Mouse (Mus musculus): ENCODE results near the gene Dctd.

Dctd gene

GRCm38 (mm10) chr8:48098792-48099191 lies at the start of gene Dctd:
Gene Dctd, plus strand, starts transcription at chr8:48099092.
- no peak for DNase-seq

DNA sequence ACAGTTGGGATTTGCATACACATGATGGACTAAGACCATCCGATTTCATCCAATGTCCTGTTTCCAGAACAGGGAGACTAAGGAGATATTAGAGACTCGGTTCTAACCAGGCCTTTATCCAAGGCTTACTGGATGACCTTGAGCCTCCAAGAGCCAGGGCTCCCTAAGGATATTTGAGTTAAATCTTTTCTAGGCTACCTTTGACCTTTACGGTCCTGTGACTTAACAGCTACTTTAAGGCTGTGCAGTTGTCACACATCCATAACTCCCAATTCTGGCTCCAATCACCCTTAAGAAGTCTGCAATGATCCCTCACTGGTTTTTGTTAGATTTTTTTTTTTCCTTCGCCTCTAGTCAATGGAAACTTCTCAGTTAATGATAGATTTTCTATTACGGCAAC lies 45.3 kb upstream of the Dctd start:
- DNase-seq: no peak

- DNase-seq: peak; percentile 18
Observed at GRCm38 (mm10) chr8:48063526-48064072, 35.3 kb upstream of the Dctd start.

DNA sequence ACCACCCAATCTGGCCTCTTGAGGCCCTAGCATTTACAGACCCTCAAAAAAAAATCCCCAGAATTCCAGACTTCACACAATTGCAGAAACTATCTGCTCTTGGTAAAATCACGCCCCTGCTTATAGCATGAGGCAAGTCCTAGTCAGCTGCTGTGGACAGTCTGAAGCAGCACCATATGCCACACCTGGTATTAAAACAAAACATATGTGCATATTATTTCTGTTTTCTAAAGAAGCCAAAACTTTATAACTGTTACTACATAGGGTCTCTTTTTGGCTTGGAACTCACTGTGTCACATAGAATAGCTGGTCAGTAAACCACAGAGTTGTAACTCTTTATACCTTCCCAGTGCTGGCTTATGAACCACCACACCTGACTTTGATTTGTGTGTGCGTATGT lies 24.7 kb upstream of the Dctd start:
- no peak for DNase-seq

DNA sequence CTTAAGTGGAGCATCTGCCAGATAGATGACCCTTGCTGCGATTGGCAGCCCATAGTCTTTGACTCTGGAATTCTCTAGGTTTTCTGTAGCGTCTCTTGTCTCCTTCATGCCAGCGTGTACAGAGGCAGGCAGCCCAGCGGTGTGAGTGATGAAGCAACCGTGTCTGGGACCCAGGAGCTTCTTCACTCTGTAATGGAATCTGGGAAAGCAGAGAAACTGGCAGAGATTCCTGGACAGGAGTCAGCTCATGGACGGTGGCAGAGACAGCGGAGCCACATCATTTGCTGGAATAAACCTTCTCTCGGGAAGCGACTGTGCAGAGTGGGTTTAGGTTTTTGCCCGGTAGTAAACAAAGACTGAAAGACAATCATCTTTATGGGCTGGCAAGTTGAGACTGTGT lies 16.5 kb upstream of the Dctd start:
- no peak for DNase-seq

DNA sequence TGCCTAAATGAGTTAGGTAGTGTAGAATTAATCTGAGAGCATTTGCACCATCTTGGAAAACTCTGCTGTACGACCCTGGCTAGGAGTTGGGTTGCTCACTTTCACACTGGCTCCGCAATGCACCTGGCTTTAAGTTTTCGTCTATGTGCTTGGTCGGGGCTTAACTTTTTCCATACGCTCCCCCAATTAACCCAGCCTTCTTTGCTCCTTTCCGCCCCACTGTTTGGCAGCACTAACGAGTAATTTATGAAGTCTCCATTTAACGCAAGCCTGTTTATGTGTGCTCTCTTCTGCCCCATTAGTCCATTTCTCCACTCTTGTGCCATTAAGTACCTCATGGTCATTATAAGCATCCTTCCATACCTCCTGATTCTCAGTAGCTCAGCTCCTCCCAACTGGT lies 8.2 kb upstream of the Dctd start:
- DNase-seq: no peak

DNA sequence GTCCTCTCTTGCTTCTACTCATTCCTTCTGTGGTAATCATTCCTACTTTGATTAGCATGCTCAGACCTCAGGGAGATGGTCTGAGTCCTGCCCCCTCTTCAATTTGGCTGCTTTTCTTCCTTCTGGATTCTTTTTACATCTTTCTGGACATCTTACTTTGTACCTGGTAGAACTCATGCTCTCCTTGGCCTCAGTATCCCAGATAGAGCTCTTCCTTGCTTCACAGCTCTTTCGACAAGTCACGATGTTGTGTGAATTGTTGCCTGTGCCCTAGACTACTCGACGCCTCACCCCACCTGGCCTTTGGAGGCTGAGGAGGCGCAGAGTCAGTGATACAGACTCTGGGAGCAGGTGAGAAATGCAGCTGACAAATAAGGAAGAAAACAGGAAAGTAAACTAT lies 3.5 kb upstream of the Dctd start:
- no peak for DNase-seq

DNA sequence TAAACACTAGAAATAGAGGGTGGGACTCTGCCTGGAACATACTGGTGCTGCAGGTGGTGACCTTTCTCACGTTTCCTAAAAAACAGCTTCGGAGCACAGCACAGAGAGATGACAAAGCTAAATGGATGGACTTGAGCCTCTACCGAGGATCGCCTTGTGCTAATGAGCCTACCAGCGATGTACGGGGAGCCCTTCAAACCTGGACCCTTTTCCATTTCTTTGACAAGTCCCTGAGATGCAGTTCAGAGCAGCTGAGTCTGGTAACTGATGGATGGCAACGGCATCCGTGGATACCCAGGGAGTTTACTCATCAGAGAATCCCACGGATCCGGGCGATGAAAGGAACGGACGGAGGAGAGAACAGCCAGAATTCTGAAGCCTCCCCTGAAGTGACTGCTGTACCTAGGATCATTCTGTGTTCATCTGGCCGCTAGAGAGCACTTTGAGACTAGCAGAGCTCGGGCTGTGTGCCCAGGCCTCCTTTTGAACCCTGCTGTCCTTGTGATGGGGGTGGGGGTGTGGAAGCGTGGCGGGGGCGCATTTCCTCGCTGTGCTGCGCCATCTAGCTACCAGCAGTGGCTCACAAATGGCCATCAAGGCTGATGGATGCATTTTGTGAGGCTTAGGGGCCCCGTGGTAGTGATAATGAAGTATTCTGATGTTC lies 1.6 kb upstream of the Dctd start:
- DNase-seq: peak; percentile 76

DNA sequence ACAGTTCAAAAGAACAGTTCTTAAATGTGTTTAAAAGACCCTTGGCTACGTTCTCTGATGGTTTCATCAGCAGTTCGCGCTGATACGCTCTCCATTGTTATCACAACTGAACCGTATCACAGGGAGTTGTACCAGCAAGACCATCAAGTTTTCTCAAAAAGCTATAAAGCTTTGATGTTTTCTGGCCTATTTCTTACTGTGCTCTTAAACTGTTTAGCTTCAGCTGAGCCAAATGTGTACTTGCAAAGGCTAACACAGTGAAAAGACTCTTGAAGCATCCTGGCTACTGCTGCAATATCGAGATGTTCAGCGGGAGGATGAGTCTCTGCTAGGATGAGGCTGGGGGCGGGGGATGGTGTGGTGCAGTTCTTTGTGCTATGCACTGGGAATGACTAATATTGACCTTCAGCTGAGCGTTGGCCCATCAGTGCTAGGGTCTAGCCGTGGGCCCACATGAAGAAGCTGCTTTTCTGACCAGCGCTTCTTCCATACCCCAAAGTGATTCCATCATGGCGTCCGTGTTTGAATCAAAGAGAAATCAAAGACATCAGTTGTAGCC lies 732 bp upstream of the Dctd start:
- DNase-seq: no peak

DNA sequence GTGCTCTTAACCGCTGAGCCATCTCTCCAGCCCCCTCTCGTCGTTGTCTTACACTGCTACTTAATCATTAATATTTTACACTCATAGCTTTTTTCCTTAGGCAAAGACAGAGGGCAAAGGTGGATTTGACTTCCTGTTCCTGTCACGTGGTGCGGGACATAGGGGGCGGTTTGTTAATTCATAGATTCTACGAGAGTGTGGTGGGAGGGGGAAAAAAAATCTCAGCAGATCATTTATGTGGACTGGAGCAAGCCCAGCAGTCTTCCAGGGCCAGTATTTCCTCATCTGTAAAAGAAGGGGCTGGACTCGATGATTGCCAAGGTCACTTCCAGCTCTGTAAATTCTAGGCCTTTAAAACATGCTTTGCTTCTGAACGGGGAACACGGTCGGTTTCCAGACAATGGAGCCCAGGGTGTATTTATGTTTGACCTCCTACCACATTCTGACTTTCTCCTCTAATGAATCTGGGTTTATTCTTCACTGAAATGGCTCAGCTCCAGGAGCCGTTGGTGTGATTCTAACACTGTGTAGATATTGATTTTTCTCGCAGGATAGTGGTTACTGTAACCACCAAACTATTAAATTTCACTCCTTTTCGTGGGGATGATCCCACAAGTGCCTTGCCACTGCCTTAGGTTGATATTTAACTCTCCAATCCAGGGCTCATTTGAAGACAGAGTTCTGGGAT lies 1.4 kb downstream of the Dctd start:
- DNase-seq: no peak

DNA sequence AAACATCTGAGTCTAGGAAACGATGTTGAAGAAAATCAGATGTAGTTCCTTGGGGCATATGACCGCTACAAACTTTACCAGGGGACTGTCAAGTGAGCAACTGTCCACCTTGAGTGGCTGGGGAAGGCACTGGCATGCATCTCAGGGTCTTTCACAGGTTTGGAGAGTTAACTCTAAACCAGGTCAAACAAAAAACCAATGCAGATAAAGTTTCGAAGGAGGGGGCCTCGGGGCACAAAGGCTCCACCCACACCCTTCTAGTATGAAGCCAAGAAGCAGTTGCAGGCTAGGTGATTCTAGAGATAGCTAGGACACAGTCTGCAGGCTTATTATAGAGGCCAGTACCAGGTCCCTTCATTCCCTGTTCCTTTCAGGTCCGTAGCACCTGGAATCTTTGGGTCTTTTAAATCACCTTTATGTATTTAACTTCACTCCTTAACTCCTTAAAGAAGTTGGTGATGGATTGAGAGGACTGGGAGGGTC lies 10.5 kb downstream of the Dctd start:
- no peak for DNase-seq

DNA sequence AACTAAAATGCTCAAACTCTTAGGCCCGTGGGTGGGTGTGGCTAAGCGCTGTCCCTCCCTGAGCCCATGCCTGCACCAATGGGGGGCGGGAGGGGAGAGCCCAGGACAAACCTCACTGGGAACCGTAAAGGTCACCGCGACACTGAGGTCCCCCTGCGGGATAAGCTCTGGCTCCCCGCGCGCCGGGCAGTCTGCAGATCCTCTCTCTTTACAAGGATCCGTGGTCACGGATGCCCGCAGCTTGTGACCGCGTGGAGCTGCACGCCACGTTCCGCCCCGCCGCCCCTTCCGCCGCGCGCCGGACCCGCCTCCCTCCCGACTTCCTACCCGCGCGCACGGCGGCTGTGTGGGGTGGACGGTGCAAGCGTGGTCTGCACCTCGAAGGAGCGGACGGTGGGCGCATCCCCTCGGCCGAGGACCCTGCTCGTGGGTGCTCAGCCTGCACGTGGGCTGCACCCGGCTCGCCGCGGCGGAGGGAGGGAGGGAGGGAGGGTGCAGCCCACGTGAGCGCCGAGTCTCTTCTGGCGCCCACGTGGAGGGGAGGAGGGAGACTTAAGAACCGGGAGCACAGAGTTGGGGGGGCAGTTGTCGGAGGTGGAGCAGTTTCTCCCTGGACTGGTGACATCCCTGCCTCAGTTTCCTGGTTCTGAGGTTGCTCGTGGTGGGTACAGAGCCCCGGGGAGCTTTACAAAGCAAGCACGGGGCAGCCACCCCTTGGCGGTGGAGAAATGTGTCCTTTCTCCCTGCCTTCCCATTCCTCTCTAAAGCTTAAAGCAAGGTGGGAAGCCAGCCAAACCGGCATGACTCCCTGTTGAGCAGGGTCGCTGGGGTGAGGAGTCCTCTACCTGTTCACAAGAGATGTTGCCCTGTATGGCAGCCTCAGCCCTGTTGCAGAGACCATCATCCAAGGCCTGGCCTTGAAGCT lies 11.2 kb downstream of the Dctd start:
- DNase-seq: peak; percentile 32

GRCm38 (mm10) chr8:48114591-48114990 lies 15.7 kb downstream of the Dctd start:
- DNase-seq: no peak

- no peak for DNase-seq
Observed at GRCm38 (mm10) chr8:48122991-48123390, 24.1 kb downstream of the Dctd start.

GRCm38 (mm10) chr8:48124857-48125256 lies 26.0 kb downstream of the Dctd start:
- DNase-seq: no peak

GRCm38 (mm10) chr8:48126954-48127353 lies 28.1 kb downstream of the Dctd start:
- DNase-seq: no peak

GRCm38 (mm10) chr8:48130266-48130665 lies 31.4 kb downstream of the Dctd start:
- no peak for DNase-seq

DNA sequence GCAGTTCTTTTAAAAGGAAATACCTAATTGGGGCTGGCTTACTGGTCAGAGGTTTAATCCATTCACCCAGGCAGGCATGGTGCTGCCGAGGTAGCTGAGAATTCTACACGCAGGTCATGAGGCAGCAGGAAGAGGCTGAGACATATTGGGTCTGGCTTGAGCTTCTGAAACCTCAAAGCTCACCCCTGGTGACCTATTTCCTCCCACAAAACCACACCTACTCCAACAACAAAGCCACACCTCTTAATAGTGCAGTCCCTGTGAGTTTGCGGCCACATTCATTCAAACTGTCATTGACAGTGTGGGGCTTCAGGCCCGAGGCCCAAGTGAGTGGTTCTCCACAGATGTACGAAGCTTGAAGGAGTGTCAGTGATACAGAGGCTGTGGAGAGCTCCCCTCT lies 34.4 kb downstream of the Dctd start:
- DNase-seq: no peak

GRCm38 (mm10) chr8:48136804-48137650 lies 38.1 kb downstream of the Dctd start:
- no peak for DNase-seq

GRCm38 (mm10) chr8:48137651-48137937 lies 38.7 kb downstream of the Dctd start:
- DNase-seq: no peak

GRCm38 (mm10) chr8:48141023-48141422 lies 42.1 kb downstream of the Dctd start:
- no peak for DNase-seq

- DNase-seq: no peak
Observed at GRCm38 (mm10) chr8:48145766-48146165, 46.9 kb downstream of the Dctd start.

Data from layer of hippocampus, adult 9-11 months (tissue).